Comparison of ENCODE assay signal across 14 mouse cellular contexts in genomic region chr11:120465521-120465920, GRCm38 (mm10). TPM values are rescaled to one million over a fixed set of nuclear protein-coding genes. Genes with fewer than 3 reads are reported as not detected.
DNase-seq lines count a peak whose midpoint lies in the region; ATAC-seq lines count a peak whose summit lies in the region.
"Had no signal": no experiment of that assay in that cellular context is flagged by ENCODE, and none has a peak within 500 bp of the region (broad histone marks: within the 10 kb centered on the region; RNA-seq: fewer than 3 reads in every experiment).

No protein-coding gene starts in this region.

- H3K9me3 ChIP-seq in forebrain, embryonic 15.5 days = no peaks in the 10 kb centered on the region
- no peaks in the 10 kb centered on the region for H3K9me3 ChIP-seq in forebrain, embryonic 11.5 days (ENCODE audit: control insufficient read depth, low read length)
- no peaks in the 10 kb centered on the region for H3K9me3 ChIP-seq in kidney, embryonic 15.5 days (replicated peaks)
- no peaks in the 10 kb centered on the region for H3K9me3 ChIP-seq in kidney, embryonic 16.5 days (ENCODE audit: low read length)
- no peaks in the 10 kb centered on the region for H3K9me3 ChIP-seq in hindbrain, embryonic 14.5 days (ENCODE audit: control insufficient read depth, low read length)
- H3K9me3 ChIP-seq: liver, embryonic 15.5 days; stomach, embryonic 15.5 days had no signal

- no peak overlapping the region for H3K27ac ChIP-seq in forebrain, embryonic 15.5 days (replicated peaks)
- no peak overlapping the region for H3K27ac ChIP-seq in forebrain, embryonic 11.5 days (ENCODE audit: low read depth, low read length)
- H3K27ac ChIP-seq in kidney, embryonic 15.5 days = no peak overlapping the region
- no peak overlapping the region for H3K27ac ChIP-seq in kidney, embryonic 16.5 days (ENCODE audit: low read length)
- no peak overlapping the region for H3K27ac ChIP-seq in hindbrain, embryonic 14.5 days
- H3K27ac ChIP-seq: stomach, embryonic 15.5 days had no signal

- intact Hi-C loops in left cerebral cortex, postnatal 10 days (cut with DNase I) = no loop called here

- DNase-seq in forebrain, embryonic 11.5 days (ENCODE audit: low spot score) = no peak
- peak; percentile 66 for DNase-seq in 3T3-L1 (ENCODE audit: low read depth, low spot score)
- no peak for DNase-seq in hindbrain, embryonic 14.5 days (ENCODE audit: low spot score)
- DNase-seq in left cerebral cortex, postnatal 10 days (ENCODE audit: extremely low spot score in 1 of 2, low spot score in 2 of 2) = no peak
- DNase-seq in kidney, postnatal 25 days = no peak
- DNase-seq: B cell, adult 2 months; cerebellum, postnatal 10 days; kidney, adult 8-10 months; thymus, postnatal 4 days had no signal

- 95% methylated on average over 4 of the region's 4 CpGs for WGBS in forebrain, embryonic 15.5 days
- WGBS in forebrain, embryonic 11.5 days = 95% methylated on average over 4 of the region's 4 CpGs
- 80% methylated on average over 4 of the region's 4 CpGs for WGBS in kidney, embryonic 15.5 days
- WGBS in kidney, embryonic 16.5 days = 80% methylated on average over 4 of the region's 4 CpGs
- WGBS in hindbrain, embryonic 14.5 days = 97% methylated on average over 4 of the region's 4 CpGs

- no peaks in the 10 kb centered on the region for H3K27me3 ChIP-seq in forebrain, embryonic 15.5 days
- no peaks in the 10 kb centered on the region for H3K27me3 ChIP-seq in forebrain, embryonic 11.5 days (ENCODE audit: control insufficient read depth, insufficient read depth, low read length)
- H3K27me3 ChIP-seq in kidney, embryonic 15.5 days = no peaks in the 10 kb centered on the region
- H3K27me3 ChIP-seq in kidney, embryonic 16.5 days (ENCODE audit: insufficient read depth, low read length) = no peaks in the 10 kb centered on the region
- H3K27me3 ChIP-seq in hindbrain, embryonic 14.5 days (ENCODE audit: control insufficient read depth, insufficient read depth, low read length) = no peaks in the 10 kb centered on the region
- H3K27me3 ChIP-seq: liver, embryonic 15.5 days; stomach, embryonic 15.5 days had no signal

- peaks cover 49% of the 10 kb centered on the region for H3K36me3 ChIP-seq in forebrain, embryonic 15.5 days
- H3K36me3 ChIP-seq in forebrain, embryonic 11.5 days (ENCODE audit: control insufficient read depth, insufficient read depth, low read length) = peaks cover 2% of the 10 kb centered on the region; the same call in 1 of the 2 replicates
- peaks cover 69% of the 10 kb centered on the region for H3K36me3 ChIP-seq in kidney, embryonic 15.5 days
- peaks cover 35% of the 10 kb centered on the region for H3K36me3 ChIP-seq in kidney, embryonic 16.5 days (ENCODE audit: insufficient read depth, low read length)
- H3K36me3 ChIP-seq in hindbrain, embryonic 14.5 days (replicated peaks; ENCODE audit: control insufficient read depth, insufficient read depth) = peaks cover 71% of the 10 kb centered on the region

- no peak for ATAC-seq in forebrain, embryonic 15.5 days (replicated peaks)
- no peak for ATAC-seq in forebrain, embryonic 11.5 days (replicated peaks; ENCODE audit: low FRiP score)
- no peak for ATAC-seq in kidney, embryonic 15.5 days (replicated peaks; ENCODE audit: low FRiP score)
- ATAC-seq in kidney, embryonic 16.5 days (ENCODE audit: low FRiP score, low TSS enrichment) = no peak
- ATAC-seq in hindbrain, embryonic 14.5 days (ENCODE audit: low FRiP score) = no peak

- H3K4me3 ChIP-seq in forebrain, embryonic 15.5 days = peak overlapping the region; percentile 96; the same call in 1 of the 2 replicates
- H3K4me3 ChIP-seq in forebrain, embryonic 11.5 days (ENCODE audit: low read depth, low read length) = no peak overlapping the region
- H3K4me3 ChIP-seq in kidney, embryonic 15.5 days (replicated peaks) = 0 out of 2 replicates have a peak overlapping the region, but pooled peaks have one; percentile 100
- no peak overlapping the region for H3K4me3 ChIP-seq in kidney, embryonic 16.5 days (ENCODE audit: low read length)
- no peak overlapping the region for H3K4me3 ChIP-seq in hindbrain, embryonic 14.5 days (replicated peaks; ENCODE audit: low read length)

- H3K4me2 ChIP-seq in forebrain, embryonic 15.5 days (replicated peaks) = no peak overlapping the region
- no peak overlapping the region for H3K4me2 ChIP-seq in forebrain, embryonic 11.5 days (ENCODE audit: low read depth, low read length, severe bottlenecking)
- peak overlapping the region; percentile 85 for H3K4me2 ChIP-seq in kidney, embryonic 15.5 days
- H3K4me2 ChIP-seq in kidney, embryonic 16.5 days (replicated peaks; ENCODE audit: low read depth, low read length) = no peak overlapping the region
- peak overlapping the region; percentile 94; the same call in 1 of the 2 replicates for H3K4me2 ChIP-seq in hindbrain, embryonic 14.5 days (replicated peaks)

- peaks cover 29% of the 10 kb centered on the region for H3K4me1 ChIP-seq in forebrain, embryonic 15.5 days
- H3K4me1 ChIP-seq in forebrain, embryonic 11.5 days (replicated peaks; ENCODE audit: control insufficient read depth, insufficient read depth, low read length) = peaks cover 11% of the 10 kb centered on the region
- H3K4me1 ChIP-seq in kidney, embryonic 15.5 days = peaks cover 26% of the 10 kb centered on the region
- H3K4me1 ChIP-seq in kidney, embryonic 16.5 days (ENCODE audit: insufficient read depth, low read length) = peaks cover 19% of the 10 kb centered on the region
- peaks cover 19% of the 10 kb centered on the region for H3K4me1 ChIP-seq in hindbrain, embryonic 14.5 days (replicated peaks; ENCODE audit: control insufficient read depth, insufficient read depth, low read length)

- H3K9ac ChIP-seq in forebrain, embryonic 15.5 days (replicated peaks) = no peak overlapping the region
- H3K9ac ChIP-seq in forebrain, embryonic 11.5 days (ENCODE audit: low read length) = no peak overlapping the region
- H3K9ac ChIP-seq in kidney, embryonic 15.5 days = no peak overlapping the region
- H3K9ac ChIP-seq in kidney, embryonic 16.5 days (replicated peaks; ENCODE audit: low read length) = no peak overlapping the region
- H3K9ac ChIP-seq in hindbrain, embryonic 14.5 days = 0 out of 2 replicates have a peak overlapping the region, but pooled peaks have one; percentile 79
- H3K9ac ChIP-seq: stomach, embryonic 15.5 days had no signal

RNA-seq across cellular contexts. Expression of gene Arl16, which starts 1.9 kb away (rescaled TPM):
- polyA plus RNA-seq in forebrain, embryonic 15.5 days (2015; fragmentation: Nextera tagmentation; extraction: Ambion mirVana) = 49.1 and 50.8 TPM in 2 replicates
- polyA plus RNA-seq in forebrain, embryonic 11.5 days (2014; fragmentation: Nextera tagmentation; extraction: Ambion mirVana) = 50.1 and 54.2 TPM in 2 replicates
- polyA plus RNA-seq in kidney, embryonic 15.5 days (2015; fragmentation: Nextera tagmentation; extraction: Ambion mirVana) = 42.7 and 53.3 TPM in 2 replicates
- polyA plus RNA-seq in kidney, embryonic 16.5 days (2015; fragmentation: Nextera tagmentation; extraction: Ambion mirVana) = 46.5 and 50.4 TPM in 2 replicates
- polyA plus RNA-seq in hindbrain, embryonic 14.5 days (2014; fragmentation: Nextera tagmentation; extraction: Ambion mirVana) = 56.1 and 56.3 TPM in 2 replicates
- total RNA-seq in left cerebral cortex, postnatal 10 days (2021) = 10 to 100 TPM; 60.9 to 61.0 TPM

RNA-seq across cellular contexts. Expression of gene Ccdc137, which starts 7.6 kb away (rescaled TPM):
- 25.2 and 29.9 TPM in 2 replicates for polyA plus RNA-seq in forebrain, embryonic 15.5 days (2015; fragmentation: Nextera tagmentation; extraction: Ambion mirVana)
- polyA plus RNA-seq in forebrain, embryonic 11.5 days (2014; fragmentation: Nextera tagmentation; extraction: Ambion mirVana) = 30.3 and 33.8 TPM in 2 replicates
- polyA plus RNA-seq in kidney, embryonic 15.5 days (2015; fragmentation: Nextera tagmentation; extraction: Ambion mirVana) = 40.5 and 41.9 TPM in 2 replicates
- 40.6 and 43.9 TPM in 2 replicates for polyA plus RNA-seq in kidney, embryonic 16.5 days (2015; fragmentation: Nextera tagmentation; extraction: Ambion mirVana)
- polyA plus RNA-seq in hindbrain, embryonic 14.5 days (2014; fragmentation: Nextera tagmentation; extraction: Ambion mirVana) = 19.9 and 20.8 TPM in 2 replicates
- total RNA-seq in left cerebral cortex, postnatal 10 days (2021) = 10 to 100 TPM; 16.8 to 20.8 TPM

RNA-seq across cellular contexts. Expression of gene Oxld1, which starts 7.7 kb away (rescaled TPM):
- polyA plus RNA-seq in forebrain, embryonic 15.5 days (2015; fragmentation: Nextera tagmentation; extraction: Ambion mirVana) = 11.1 and 12.0 TPM in 2 replicates
- 11.3 and 11.6 TPM in 2 replicates for polyA plus RNA-seq in forebrain, embryonic 11.5 days (2014; fragmentation: Nextera tagmentation; extraction: Ambion mirVana)
- polyA plus RNA-seq in kidney, embryonic 15.5 days (2015; fragmentation: Nextera tagmentation; extraction: Ambion mirVana) = 13.1 and 13.8 TPM in 2 replicates
- 15.4 and 15.9 TPM in 2 replicates for polyA plus RNA-seq in kidney, embryonic 16.5 days (2015; fragmentation: Nextera tagmentation; extraction: Ambion mirVana)
- polyA plus RNA-seq in hindbrain, embryonic 14.5 days (2014; fragmentation: Nextera tagmentation; extraction: Ambion mirVana) = 11.4 and 12.4 TPM in 2 replicates
- 10 to 100 TPM; 10.6 to 13.8 TPM for total RNA-seq in left cerebral cortex, postnatal 10 days (2021)

RNA-seq across cellular contexts. Expression of gene Pde6g, which starts 12.2 kb away (rescaled TPM):
- 0.18 TPM in 1 of 2 replicates, not detected in the other for polyA plus RNA-seq in forebrain, embryonic 15.5 days (2015; fragmentation: Nextera tagmentation; extraction: Ambion mirVana)
- polyA plus RNA-seq in forebrain, embryonic 11.5 days (2014; fragmentation: Nextera tagmentation; extraction: Ambion mirVana) = 0.21 and 0.59 TPM in 2 replicates
- 0.28 and 0.38 TPM in 2 replicates for polyA plus RNA-seq in kidney, embryonic 15.5 days (2015; fragmentation: Nextera tagmentation; extraction: Ambion mirVana)
- polyA plus RNA-seq in kidney, embryonic 16.5 days (2015; fragmentation: Nextera tagmentation; extraction: Ambion mirVana) = 0.39 and 0.45 TPM in 2 replicates
- polyA plus RNA-seq in hindbrain, embryonic 14.5 days (2014; fragmentation: Nextera tagmentation; extraction: Ambion mirVana) = 0.40 TPM in 2 replicates
- total RNA-seq in left cerebral cortex, postnatal 10 days (2021) = under 1 TPM; 0.24 to 0.34 TPM

RNA-seq across cellular contexts. Expression of gene Mrpl12, which starts 18.9 kb away (rescaled TPM):
- polyA plus RNA-seq in forebrain, embryonic 15.5 days (2015; fragmentation: Nextera tagmentation; extraction: Ambion mirVana) = 111 and 113 TPM in 2 replicates
- 152 and 160 TPM in 2 replicates for polyA plus RNA-seq in forebrain, embryonic 11.5 days (2014; fragmentation: Nextera tagmentation; extraction: Ambion mirVana)
- 166 and 172 TPM in 2 replicates for polyA plus RNA-seq in kidney, embryonic 15.5 days (2015; fragmentation: Nextera tagmentation; extraction: Ambion mirVana)
- polyA plus RNA-seq in kidney, embryonic 16.5 days (2015; fragmentation: Nextera tagmentation; extraction: Ambion mirVana) = 176 and 177 TPM in 2 replicates
- 131 and 132 TPM in 2 replicates for polyA plus RNA-seq in hindbrain, embryonic 14.5 days (2014; fragmentation: Nextera tagmentation; extraction: Ambion mirVana)
- 10 to 100 TPM; 76.6 to 79.1 TPM for total RNA-seq in left cerebral cortex, postnatal 10 days (2021)

Comparison
In these comparisons a context has a peak if more than half of its experiments do, and no peak if none do; other contexts are left out.
1. H3K4me2 ChIP-seq: peak in kidney, embryonic 15.5 days (single experiment) and hindbrain, embryonic 14.5 days (single experiment); none in forebrain, embryonic 15.5 days (single experiment), forebrain, embryonic 11.5 days (single experiment) and kidney, embryonic 16.5 days (single experiment).
2. H3K4me3 ChIP-seq: peak in forebrain, embryonic 15.5 days (single experiment) and kidney, embryonic 15.5 days (single experiment); none in forebrain, embryonic 11.5 days (single experiment), kidney, embryonic 16.5 days (single experiment) and hindbrain, embryonic 14.5 days (single experiment).